Mouse (Mus musculus): ENCODE data around the gene Lrrc3c. TPM values are rescaled to one million over a fixed set of nuclear protein-coding genes. Genes with fewer than 3 reads are reported as not detected.
A peak's percentile ranks its signal among the peaks of the same experiment; 100 is the strongest.
"Not testable (repeated sequence)": the region's sequence is repeated elsewhere in the genome, so short reads cannot be mapped to it uniquely, and the experiment has no call there.

Lrrc3c gene
- total RNA-seq, 2 experiments from 2014 or later: not detected

GRCm38 (mm10) chr11:98584629-98585177, 13.4 kb upstream of the Lrrc3c start:
- no peak for DNase-seq (ENCODE audit: low spot score in 2 of 2)

GRCm38 (mm10) chr11:98586087-98586891, 11.8 kb upstream of the Lrrc3c start:
- peak in 1 of 2 experiments; percentile 25 for DNase-seq (ENCODE audit: low spot score in 2 of 2)

- peak; percentile 98 to 100 for DNase-seq (ENCODE audit: low spot score in 2 of 2)
Measured at GRCm38 (mm10) chr11:98586892-98587563, 11.1 kb upstream of the Lrrc3c start, which contains the start of gene Ormdl3. TSS of gene Ormdl3 (minus strand) at chr11:98587368.

- peak in 1 of 2 experiments; percentile 60 for DNase-seq (ENCODE audit: low spot score in 2 of 2)
Measured at GRCm38 (mm10) chr11:98587684-98588546, 10.2 kb upstream of the Lrrc3c start.

- no peak for DNase-seq (ENCODE audit: low spot score in 2 of 2)
Measured at GRCm38 (mm10) chr11:98588833-98589281, 9.2 kb upstream of the Lrrc3c start.

- DNase-seq (ENCODE audit: low spot score in 2 of 2): no peak
Measured at GRCm38 (mm10) chr11:98589306-98589705, 8.8 kb upstream of the Lrrc3c start.

- DNase-seq (ENCODE audit: low spot score in 2 of 2): no peak
Measured at GRCm38 (mm10) chr11:98590548-98591445, 7.3 kb upstream of the Lrrc3c start.

- DNase-seq (ENCODE audit: low spot score in 2 of 2): no peak
Measured at GRCm38 (mm10) chr11:98595021-98595420, 3.1 kb upstream of the Lrrc3c start.

GRCm38 (mm10) chr11:98595473-98595872, 2.6 kb upstream of the Lrrc3c start:
- DNase-seq (ENCODE audit: low spot score in 2 of 2): no peak

GRCm38 (mm10) chr11:98595955-98596354, 2.1 kb upstream of the Lrrc3c start:
- no peak for DNase-seq (ENCODE audit: low spot score in 2 of 2)

GRCm38 (mm10) chr11:98597363-98597762, 728 bp upstream of the Lrrc3c start:
- DNase-seq (ENCODE audit: low spot score in 2 of 2): peak in 1 of 2 experiments; percentile 48

GRCm38 (mm10) chr11:98598851-98599290, 780 bp downstream of the Lrrc3c start:
- DNase-seq (ENCODE audit: low spot score in 2 of 2): no peak

- no peak for DNase-seq (ENCODE audit: low spot score in 2 of 2)
Measured at GRCm38 (mm10) chr11:98599291-98599690, 1.2 kb downstream of the Lrrc3c start.

- no peak for DNase-seq (ENCODE audit: low spot score in 2 of 2)
Measured at GRCm38 (mm10) chr11:98602090-98602690, 4.1 kb downstream of the Lrrc3c start.

- DNase-seq (ENCODE audit: low spot score in 2 of 2): no peak
Measured at GRCm38 (mm10) chr11:98603953-98604352, 5.9 kb downstream of the Lrrc3c start.

- DNase-seq (ENCODE audit: low spot score in 2 of 2): not testable (repeated sequence)
Measured at GRCm38 (mm10) chr11:98604911-98605310, 6.8 kb downstream of the Lrrc3c start.

- DNase-seq (ENCODE audit: low spot score in 2 of 2): no peak
Measured at GRCm38 (mm10) chr11:98606763-98607162, 8.7 kb downstream of the Lrrc3c start.

- no peak for DNase-seq (ENCODE audit: low spot score in 2 of 2)
Measured at GRCm38 (mm10) chr11:98620791-98621190, 22.7 kb downstream of the Lrrc3c start.

- not testable (repeated sequence) for DNase-seq (ENCODE audit: low spot score in 2 of 2)
Measured at GRCm38 (mm10) chr11:98623981-98624380, 25.9 kb downstream of the Lrrc3c start.

Data from gastrocnemius, postnatal 4 days (tissue).